Mouse (Mus musculus) G1E-ER4 (cell line): ENCODE measurements around the gene Shb. TPM values are rescaled to one million over a fixed set of nuclear protein-coding genes. Genes with fewer than 3 reads are reported as not detected.

ENCODE experiments used
- GATA1 ChIP-seq: IDR thresholded peaks from one replicate; pipeline ENCODE4 v1.8.0; 2012; ENCODE audit warnings: low read length, inconsistent platforms
- polyA plus RNA-seq: library from polyadenylated mRNA; stranded (reverse); fragments of >175 nt; gene quantifications from 2 replicates; pipeline ENCODE4 v1.2.3, GENCODE M21; 2012

Shb gene
- polyA plus RNA-seq, 1 experiment: not detected

GRCm38 (mm10) chr4:45437010-45437409, 95.3 kb downstream of the Shb start:
- no peak for TF ChIP-seq GATA1

GRCm38 (mm10) chr4:45436383-45436913, 95.8 kb downstream of the Shb start:
- no peak for TF ChIP-seq GATA1

- no peak for TF ChIP-seq GATA1
Measured at GRCm38 (mm10) chr4:45435899-45436298, 96.4 kb downstream of the Shb start.

DNA sequence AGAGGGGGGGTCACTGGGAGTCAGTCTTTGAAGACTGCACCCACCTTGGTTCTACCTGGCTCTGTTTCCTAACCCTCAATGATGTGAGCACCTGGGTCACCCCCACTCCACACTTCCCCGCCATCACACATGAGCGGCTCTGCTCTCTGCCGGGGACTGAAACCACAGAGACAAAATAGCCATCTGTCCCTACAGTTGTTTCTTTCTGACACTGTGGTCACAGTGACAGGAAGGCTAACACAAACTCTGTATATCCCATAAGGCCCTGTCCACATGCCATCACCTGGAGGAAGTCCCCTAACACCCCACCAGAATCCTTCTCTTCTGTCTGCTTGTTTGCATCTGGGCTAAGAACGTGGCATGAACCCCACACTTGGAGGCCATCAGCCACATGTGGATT, 97.6 kb downstream of the Shb start:
- no peak for TF ChIP-seq GATA1

- TF ChIP-seq GATA1: no peak
Measured at GRCm38 (mm10) chr4:45434071-45434470, 98.2 kb downstream of the Shb start.

DNA sequence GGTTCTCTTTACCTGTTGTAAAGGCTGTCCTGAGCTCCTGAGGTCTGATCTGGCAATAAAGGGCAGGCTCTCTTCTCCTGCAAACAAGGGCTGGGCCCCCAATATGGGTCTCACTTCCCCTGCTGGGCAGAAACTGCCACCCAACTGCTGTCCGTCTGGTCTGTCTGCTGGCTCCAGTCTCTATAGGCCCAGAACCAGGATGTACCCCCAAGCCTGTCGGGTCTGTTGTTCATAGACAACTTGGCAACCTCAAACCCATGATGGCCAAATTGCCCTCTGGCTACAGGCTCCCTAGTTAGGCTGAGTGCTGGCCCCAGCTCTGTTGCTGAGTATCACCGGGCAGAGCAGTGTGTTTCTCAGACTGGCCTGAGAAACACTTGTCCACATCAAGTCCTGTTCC, 100.5 kb downstream of the Shb start:
- no peak for TF ChIP-seq GATA1

GRCm38 (mm10) chr4:45431316-45431715, 101.0 kb downstream of the Shb start:
- TF ChIP-seq GATA1: no peak

GRCm38 (mm10) chr4:45429451-45429850, 102.8 kb downstream of the Shb start:
- no peak for TF ChIP-seq GATA1

DNA sequence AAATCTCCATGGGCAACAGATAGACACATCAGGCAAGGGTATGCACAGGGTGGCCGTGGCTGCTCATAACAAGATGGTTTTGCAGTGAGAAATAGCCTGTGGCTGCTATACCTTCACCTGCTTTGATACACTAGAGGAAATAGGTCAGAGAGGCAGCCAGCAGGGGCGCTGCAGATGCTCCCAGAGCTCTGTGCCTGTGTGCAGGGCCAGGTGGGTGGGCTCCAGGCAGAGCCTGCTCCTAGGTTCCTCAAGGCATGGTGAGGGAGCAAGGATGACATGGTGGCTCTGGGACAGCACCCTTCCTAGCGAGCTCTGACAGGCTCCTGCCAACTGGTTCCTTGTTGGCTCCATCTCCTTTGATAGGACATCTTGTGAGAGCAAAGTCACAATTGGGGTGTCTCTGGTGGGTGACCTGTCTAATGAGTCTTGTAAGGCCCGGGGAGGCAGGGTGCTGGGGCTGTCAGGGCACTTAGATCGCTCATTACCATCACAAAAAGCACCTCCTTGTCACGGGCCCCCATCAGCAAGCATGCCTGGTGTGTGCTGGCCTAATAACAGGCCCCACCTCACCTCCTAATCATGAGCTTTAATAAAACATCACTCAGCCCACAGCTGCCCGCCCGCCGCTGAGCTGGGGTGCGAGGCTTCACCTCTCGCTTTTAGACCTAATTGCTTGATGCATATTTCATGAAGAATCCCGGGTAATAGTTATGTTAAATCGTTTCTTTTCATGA, 105.4 kb downstream of the Shb start:
- no peak for TF ChIP-seq GATA1

GRCm38 (mm10) chr4:45423406-45423805, 108.9 kb downstream of the Shb start:
- TF ChIP-seq GATA1: no peak

GRCm38 (mm10) chr4:45422640-45423039, 109.6 kb downstream of the Shb start:
- TF ChIP-seq GATA1: no peak

DNA sequence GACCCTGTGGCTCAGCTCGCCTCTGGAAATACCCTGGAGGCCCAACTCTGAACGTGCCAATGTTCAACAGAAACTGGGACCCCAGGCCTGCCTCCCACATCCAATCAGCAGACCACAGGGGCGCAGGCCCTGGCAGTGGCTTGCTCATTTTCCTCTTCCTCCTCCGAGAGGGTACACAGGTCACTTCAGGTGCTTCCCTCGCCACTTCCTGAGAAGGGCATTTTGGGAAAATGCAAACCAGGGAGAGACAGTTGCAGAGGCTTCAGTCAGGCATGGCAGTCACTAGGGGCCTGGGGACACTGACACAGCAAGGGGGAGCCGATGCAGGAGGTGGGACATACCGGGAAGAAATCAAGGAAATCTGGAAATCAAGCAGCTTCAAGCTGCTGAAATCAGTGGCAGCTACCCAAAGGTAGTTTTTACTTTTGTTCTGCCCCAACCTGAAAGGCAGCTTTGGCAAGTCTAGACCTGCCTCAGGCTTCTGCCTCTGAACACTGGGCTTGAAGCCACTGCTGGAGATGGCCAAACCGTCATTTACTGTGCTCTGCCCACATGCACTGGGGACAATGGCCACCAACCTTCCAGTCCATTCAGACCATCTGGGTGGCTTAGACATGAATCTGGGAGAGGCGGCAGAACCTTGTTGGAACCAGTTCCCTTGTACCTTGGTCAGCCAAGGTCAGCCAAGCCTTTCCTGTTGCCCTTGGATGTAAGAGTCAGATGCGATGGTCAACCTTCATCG, 110.6 kb downstream of the Shb start:
- no peak for TF ChIP-seq GATA1

- TF ChIP-seq GATA1: no peak
Measured at GRCm38 (mm10) chr4:45420733-45421132, 111.5 kb downstream of the Shb start.

DNA sequence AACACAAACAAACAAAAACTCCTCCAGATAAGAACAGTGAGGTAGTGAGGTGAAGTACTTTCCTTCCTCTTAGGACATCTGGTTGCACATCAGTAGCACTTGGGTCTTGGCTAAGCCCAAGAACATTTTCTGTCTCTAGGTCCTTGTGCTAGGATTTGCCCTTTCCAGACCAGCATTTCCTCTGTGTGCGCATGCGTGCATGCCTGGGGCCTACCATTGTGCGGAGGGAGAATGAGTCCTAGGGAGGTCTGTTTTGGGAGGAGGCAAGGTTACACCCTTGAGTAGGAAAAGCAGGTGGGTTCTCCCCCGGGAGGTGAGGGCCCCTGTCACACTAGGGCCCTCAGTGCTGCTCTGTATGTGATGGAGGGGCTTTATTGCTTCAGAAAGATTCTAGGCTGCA, 113.2 kb downstream of the Shb start:
- TF ChIP-seq GATA1: no peak

DNA sequence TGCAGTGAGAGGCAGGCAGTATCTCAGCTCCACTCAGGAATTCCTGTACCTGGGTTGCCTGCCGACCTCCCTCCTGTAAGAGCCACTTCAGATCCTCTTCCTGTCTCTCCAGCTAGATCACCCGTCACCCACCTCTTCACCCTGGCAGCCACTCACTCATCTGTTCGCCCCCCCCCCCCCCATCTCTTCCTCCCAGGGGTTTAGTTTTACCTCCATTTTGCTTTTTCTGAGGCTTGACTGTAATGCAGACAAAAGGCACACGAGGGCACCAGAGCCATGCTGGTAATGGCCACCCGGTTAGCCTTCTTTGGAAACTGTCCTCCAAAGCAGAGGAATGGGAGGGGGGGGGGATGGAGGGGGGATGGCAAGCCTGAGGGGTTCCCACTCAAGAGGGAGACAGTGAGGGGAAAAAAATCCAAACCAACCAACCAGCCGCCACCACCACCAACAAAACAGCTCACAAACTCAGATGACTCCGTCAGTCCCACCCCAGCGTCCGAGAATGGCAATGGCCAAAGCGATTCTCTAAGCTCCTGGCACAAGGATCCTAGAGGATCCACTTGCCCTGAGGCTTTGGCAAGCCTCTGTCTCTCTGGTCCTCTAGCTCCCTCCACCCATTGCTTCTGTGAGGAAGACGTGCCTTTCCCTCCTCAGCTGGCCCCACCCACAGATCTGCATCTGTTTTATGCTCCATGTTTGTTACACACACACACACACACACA, 113.9 kb downstream of the Shb start:
- no peak for TF ChIP-seq GATA1

GRCm38 (mm10) chr4:45416314-45416713, 116.0 kb downstream of the Shb start:
- no peak for TF ChIP-seq GATA1
